Mouse (Mus musculus): ENCODE results near the gene H2afj. TPM values are rescaled to one million over a fixed set of nuclear protein-coding genes. Genes with fewer than 3 reads are reported as not detected.

The H2afj gene
- polyA plus RNA-seq, 1 experiment from 2014 or later, result 177 TPM

GRCm38 (mm10) chr6:136848399-136848798, 40.4 kb downstream of the H2afj start:
- Histone ChIP-seq H3K4me3 (replicated peaks) (peak overlapping the region; percentile 15), H3K27me3 (no peaks in the 10 kb centered on the region), H3K9ac (peak overlapping the region; percentile 31), H3K9me3 (replicated peaks) (no peaks in the 10 kb centered on the region), H3K27ac (peak overlapping the region; percentile 75), H3K4me1 (replicated peaks) (peaks cover 62% of the 10 kb centered on the region), H3K4me2 (peak overlapping the region; percentile 39), H3K36me3 (peaks cover 77% of the 10 kb centered on the region)
- DNase-seq (no peak), ATAC-seq (ENCODE audit: low read depth) (peak; percentile 75)
- 30% methylated on average over 8 of the region's 8 CpGs for WGBS (ENCODE audit: insufficient replicate concordance)

- H3K27me3 ChIP-seq, result no peaks in the 10 kb centered on the region
- no peaks in the 10 kb centered on the region for H3K9me3 ChIP-seq (replicated peaks)
- peaks cover 82% of the 10 kb centered on the region for H3K36me3 ChIP-seq
- peaks cover 68% of the 10 kb centered on the region for H3K4me1 ChIP-seq (replicated peaks)
- ATAC-seq (ENCODE audit: low read depth), result 0 out of 2 replicates have a peak, but pooled peaks have one; percentile 29
- H3K4me3 ChIP-seq (replicated peaks), result 0 out of 2 replicates have a peak overlapping the region, but pooled peaks have one; percentile 6
- peak overlapping the region; percentile 39 for H3K4me2 ChIP-seq
- peak overlapping the region; percentile 75 for H3K27ac ChIP-seq
- no peak for DNase-seq
- H3K9ac ChIP-seq, result peak overlapping the region; percentile 31; the same call in 1 of the 2 replicates
- WGBS (ENCODE audit: insufficient replicate concordance), result 73% methylated on average over 5 of the region's 5 CpGs
These were observed 40.9 kb downstream of the H2afj start for GRCm38 (mm10) chr6:136848971-136849370.

DNA sequence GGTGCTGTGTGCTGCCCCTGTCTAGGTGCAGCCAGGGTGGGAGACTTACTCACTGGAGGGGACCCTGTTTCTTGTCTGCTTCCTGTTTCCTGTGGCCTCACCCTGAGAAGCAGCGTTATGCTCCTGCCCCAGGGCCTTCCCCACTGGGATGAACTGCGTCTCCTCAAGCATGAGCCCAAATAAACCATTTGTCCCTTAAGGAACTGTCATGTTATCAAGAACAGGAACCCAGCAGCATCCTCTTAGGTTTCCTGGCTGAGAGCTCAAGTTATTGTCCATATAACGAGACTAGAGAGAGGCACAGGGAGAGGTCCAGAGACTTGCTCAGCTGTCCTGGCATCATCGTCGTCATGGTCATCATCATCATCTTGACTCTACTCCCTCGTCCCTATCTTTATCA, 42.2 kb downstream of the H2afj start:
- 49% methylated on average over 6 of the region's 6 CpGs for WGBS (ENCODE audit: insufficient replicate concordance)
- no peak for DNase-seq

GRCm38 (mm10) chr6:136852348-136852747, 44.3 kb downstream of the H2afj start:
- Histone ChIP-seq H3K36me3 (peaks cover 87% of the 10 kb centered on the region), H3K9ac (peak overlapping the region; percentile 54), H3K9me3 (replicated peaks) (no peaks in the 10 kb centered on the region), H3K4me3 (replicated peaks) (peak overlapping the region; percentile 80), H3K4me1 (replicated peaks) (peaks cover 88% of the 10 kb centered on the region), H3K27me3 (no peaks in the 10 kb centered on the region), H3K4me2 (peak overlapping the region; percentile 71), H3K27ac (peak overlapping the region; percentile 81)
- no peak for DNase-seq
- WGBS (ENCODE audit: insufficient replicate concordance), result 79% methylated on average over 4 of the region's 4 CpGs
- ATAC-seq (ENCODE audit: low read depth), result no peak

More for the DNA sequence above, 42.2 kb downstream of the H2afj start:
- 0 out of 2 replicates have a peak overlapping the region, but pooled peaks have one; percentile 7 for H3K9ac ChIP-seq
- no peaks in the 10 kb centered on the region for H3K9me3 ChIP-seq (replicated peaks)
- H3K4me3 ChIP-seq (replicated peaks), result peak overlapping the region; percentile 3; the same call in 1 of the 2 replicates
- no peaks in the 10 kb centered on the region for H3K27me3 ChIP-seq
- peak overlapping the region; percentile 39; the same call in 1 of the 2 replicates for H3K4me2 ChIP-seq
- peaks cover 81% of the 10 kb centered on the region for H3K4me1 ChIP-seq (replicated peaks)
- H3K36me3 ChIP-seq, result peaks cover 95% of the 10 kb centered on the region
- H3K27ac ChIP-seq, result peak overlapping the region; percentile 75
- no peak for ATAC-seq (ENCODE audit: low read depth)

DNA sequence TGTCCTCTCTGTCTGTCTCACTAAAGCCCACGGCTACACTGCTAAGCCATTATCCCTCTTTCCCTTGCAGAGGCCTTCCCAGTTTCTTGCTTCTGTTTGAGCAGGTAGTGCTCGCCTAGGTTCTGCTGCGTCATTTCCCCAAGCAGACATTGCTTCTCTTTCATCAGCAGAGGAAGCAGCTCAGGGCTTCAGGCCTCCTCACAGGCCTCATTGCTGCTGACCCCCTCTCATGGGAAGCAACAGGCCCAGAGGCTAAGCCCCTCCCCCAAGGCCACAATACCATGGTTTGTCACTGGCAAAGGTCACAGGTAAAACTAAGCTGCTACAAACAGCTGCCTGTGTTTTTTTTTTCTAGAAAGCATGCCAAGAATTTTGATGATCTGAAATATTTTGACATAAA, 44.7 kb downstream of the H2afj start:
- Histone ChIP-seq H3K27ac (peak overlapping the region; percentile 81), H3K4me2 (peak overlapping the region; percentile 71), H3K4me3 (replicated peaks) (peak overlapping the region; percentile 80), H3K9me3 (replicated peaks) (no peaks in the 10 kb centered on the region), H3K9ac (peak overlapping the region; percentile 54), H3K27me3 (no peaks in the 10 kb centered on the region), H3K4me1 (replicated peaks) (peaks cover 85% of the 10 kb centered on the region), H3K36me3 (peaks cover 82% of the 10 kb centered on the region)
- no peak for ATAC-seq (ENCODE audit: low read depth)
- DNase-seq, result no peak
- WGBS (ENCODE audit: insufficient replicate concordance), result 40% methylated on average over 3 of the region's 3 CpGs

DNA sequence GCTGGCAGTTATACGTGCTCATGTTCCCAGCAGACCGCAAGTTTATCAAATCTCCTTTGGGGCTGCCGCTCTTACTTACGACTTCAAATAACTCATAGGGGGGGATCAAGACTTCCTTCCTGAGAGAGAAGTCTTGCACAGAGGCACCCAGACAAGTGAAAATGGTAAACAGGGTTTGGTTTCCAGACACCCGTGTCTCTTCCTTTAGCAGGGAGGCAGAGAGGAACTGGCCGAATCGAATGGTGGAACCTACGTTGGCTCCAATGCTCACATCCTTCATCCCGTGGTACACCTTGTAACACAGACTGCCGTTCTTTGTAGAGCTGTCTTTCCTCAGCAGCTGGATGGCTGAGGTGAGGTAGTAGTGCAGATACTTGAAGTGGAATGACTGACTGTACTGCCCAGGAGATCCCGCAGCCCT, 46.3 kb downstream of the H2afj start:
- no peaks in the 10 kb centered on the region for H3K9me3 ChIP-seq (replicated peaks)
- H3K9ac ChIP-seq, result peak overlapping the region; percentile 91
- H3K4me2 ChIP-seq, result peak overlapping the region; percentile 71
- WGBS (ENCODE audit: insufficient replicate concordance), result 38% methylated on average over 11 of the region's 11 CpGs
- H3K27ac ChIP-seq, result peak overlapping the region; percentile 99
- no peaks in the 10 kb centered on the region for H3K27me3 ChIP-seq
- H3K4me1 ChIP-seq (replicated peaks), result peaks cover 84% of the 10 kb centered on the region
- no peak for DNase-seq
- H3K4me3 ChIP-seq (replicated peaks), result peak overlapping the region; percentile 80
- H3K36me3 ChIP-seq, result peaks cover 66% of the 10 kb centered on the region
- no peak for ATAC-seq (ENCODE audit: low read depth)

- Histone ChIP-seq H3K4me3 (replicated peaks) (peak overlapping the region; percentile 80), H3K36me3 (peaks cover 58% of the 10 kb centered on the region), H3K27ac (peak overlapping the region; percentile 99), H3K9me3 (replicated peaks) (no peaks in the 10 kb centered on the region), H3K4me2 (peak overlapping the region; percentile 71), H3K27me3 (no peaks in the 10 kb centered on the region), H3K9ac (peak overlapping the region; percentile 91), H3K4me1 (replicated peaks) (peaks cover 84% of the 10 kb centered on the region)
- 16% methylated on average over 2 of the region's 2 CpGs for WGBS (ENCODE audit: insufficient replicate concordance)
- ATAC-seq (ENCODE audit: low read depth) (no peak), DNase-seq (no peak)
These were observed 47.1 kb downstream of the H2afj start for GRCm38 (mm10) chr6:136855183-136855582.

- Histone ChIP-seq H3K9ac (peak overlapping the region; percentile 91), H3K36me3 (peaks cover 48% of the 10 kb centered on the region), H3K27me3 (no peaks in the 10 kb centered on the region), H3K4me2 (peak overlapping the region; percentile 71), H3K4me3 (replicated peaks) (peak overlapping the region; percentile 80), H3K9me3 (replicated peaks) (no peaks in the 10 kb centered on the region), H3K4me1 (replicated peaks) (peaks cover 82% of the 10 kb centered on the region), H3K27ac (peak overlapping the region; percentile 99)
- 25% methylated on average over 14 of the region's 14 CpGs for WGBS (ENCODE audit: insufficient replicate concordance)
- ATAC-seq (ENCODE audit: low read depth), result peak; percentile 21; the same call in 1 of the 2 replicates
- DNase-seq, result peak; percentile 57
These were observed 48.1 kb downstream of the H2afj start for GRCm38 (mm10) chr6:136856071-136856636.

DNA sequence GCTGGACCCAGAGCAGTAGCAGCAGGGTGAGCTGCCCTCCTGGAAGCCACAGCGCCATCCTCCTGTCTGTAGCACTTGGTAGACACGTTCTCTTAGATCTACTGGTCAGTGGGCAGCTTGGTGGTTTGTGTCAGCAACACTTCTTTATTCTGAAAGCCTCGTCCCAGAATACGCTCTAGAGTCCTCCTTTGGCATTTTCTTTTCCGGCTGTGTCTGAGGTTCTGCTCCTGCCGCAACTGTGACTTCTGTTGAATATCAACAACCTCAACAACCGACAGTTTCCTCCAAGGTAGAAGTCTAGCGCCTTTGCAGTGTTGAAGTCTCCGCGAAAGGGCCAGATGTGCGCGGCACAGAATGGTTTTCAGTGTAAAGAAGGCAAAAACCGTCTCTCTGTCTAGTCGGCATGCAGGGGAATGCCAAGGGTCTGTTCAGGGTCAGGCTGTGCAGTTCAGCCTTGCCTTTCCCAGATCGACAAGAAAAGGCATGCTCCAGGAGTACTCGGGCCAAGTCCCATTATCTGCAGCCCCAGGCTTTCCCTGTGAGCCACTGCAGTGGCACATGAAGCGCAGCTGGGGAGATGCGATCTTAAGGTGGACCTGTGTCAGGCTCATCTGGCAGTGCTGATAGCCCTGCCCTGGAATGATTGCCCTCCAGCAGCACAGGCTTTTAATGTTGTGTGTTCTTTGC, 49.3 kb downstream of the H2afj start, which contains the start of gene Art4:
Gene Art4 (minus strand): TSS at position 548 of the 687 bp plus-strand sequence.
- DNase-seq (peak; percentile 89), ATAC-seq (ENCODE audit: low read depth) (peak; percentile 98)
- Histone ChIP-seq H3K36me3 (peaks cover 37% of the 10 kb centered on the region), H3K4me3 (replicated peaks) (peak within 1 kb of the TSS; percentile 80), H3K9me3 (replicated peaks) (no peaks in the 10 kb centered on the region), H3K27ac (peak within 1 kb of the TSS; percentile 99), H3K27me3 (no peaks in the 10 kb centered on the region), H3K4me2 (peak within 1 kb of the TSS; percentile 71), H3K4me1 (replicated peaks) (peaks cover 74% of the 10 kb centered on the region), H3K9ac (peak within 1 kb of the TSS; percentile 91)
- WGBS (ENCODE audit: insufficient replicate concordance), result 10% methylated on average over 18 of the region's 18 CpGs

DNA sequence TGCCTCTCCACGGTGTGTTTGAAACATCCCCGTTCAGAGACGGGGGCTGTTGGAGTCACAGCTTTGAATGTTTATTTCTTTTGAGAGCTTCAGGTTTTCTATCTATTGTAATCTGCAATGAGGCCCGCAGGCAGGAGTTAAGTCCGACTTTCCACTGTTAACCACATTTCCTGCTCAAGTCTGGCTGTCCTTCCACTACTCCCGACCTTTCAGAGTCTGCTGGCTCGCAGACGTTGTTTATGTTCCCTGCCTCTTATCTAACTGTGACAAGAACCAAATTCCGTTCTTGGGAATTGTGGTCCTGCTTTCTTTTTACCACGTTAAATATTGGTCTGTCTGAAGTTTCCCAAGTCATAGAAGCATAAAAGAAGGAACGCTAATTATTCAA, 49.8 kb downstream of the H2afj start:
- H3K27ac ChIP-seq, result peak overlapping the region; percentile 99
- H3K9me3 ChIP-seq (replicated peaks), result no peaks in the 10 kb centered on the region
- peaks cover 69% of the 10 kb centered on the region for H3K4me1 ChIP-seq (replicated peaks)
- no peaks in the 10 kb centered on the region for H3K27me3 ChIP-seq
- ATAC-seq (ENCODE audit: low read depth) (peak; percentile 69), DNase-seq (no peak)
- peaks cover 31% of the 10 kb centered on the region for H3K36me3 ChIP-seq
- WGBS (ENCODE audit: insufficient replicate concordance), result 2% methylated on average over 11 of the region's 11 CpGs
- peak overlapping the region; percentile 80 for H3K4me3 ChIP-seq (replicated peaks)
- H3K4me2 ChIP-seq, result peak overlapping the region; percentile 71
- H3K9ac ChIP-seq, result peak overlapping the region; percentile 91

DNA sequence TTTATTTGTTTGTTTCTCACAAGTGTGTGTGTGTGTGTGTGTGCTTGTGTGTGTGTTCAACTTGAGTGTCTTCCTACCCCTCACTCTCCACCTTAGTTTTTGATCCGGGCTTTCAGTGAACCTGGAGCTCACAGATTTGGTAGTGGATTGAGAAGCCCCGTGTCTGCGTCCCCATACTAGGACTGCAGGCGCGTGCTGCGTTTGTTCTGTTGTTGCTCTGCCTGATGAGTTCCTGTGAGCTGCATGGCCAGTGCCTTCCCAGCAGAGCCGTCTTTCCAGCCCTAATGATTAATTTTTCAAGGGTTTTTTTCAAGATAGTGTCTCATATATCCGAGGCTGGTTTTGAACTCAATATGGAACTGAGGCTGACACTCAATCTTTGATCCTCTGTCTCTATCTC, 50.4 kb downstream of the H2afj start:
- H3K27ac ChIP-seq, result peak overlapping the region; percentile 99
- peaks cover 27% of the 10 kb centered on the region for H3K36me3 ChIP-seq
- no peaks in the 10 kb centered on the region for H3K9me3 ChIP-seq (replicated peaks)
- peak overlapping the region; percentile 91 for H3K9ac ChIP-seq
- DNase-seq (no peak), ATAC-seq (ENCODE audit: low read depth) (no peak)
- peak overlapping the region; percentile 71 for H3K4me2 ChIP-seq
- WGBS (ENCODE audit: insufficient replicate concordance), result 34% methylated on average over 8 of the region's 8 CpGs
- H3K27me3 ChIP-seq, result no peaks in the 10 kb centered on the region
- peak overlapping the region; percentile 80 for H3K4me3 ChIP-seq (replicated peaks)
- peaks cover 63% of the 10 kb centered on the region for H3K4me1 ChIP-seq (replicated peaks)

Data from liver, embryonic 13.5 days (tissue).